Mouse (Mus musculus): ENCODE results near the gene Lbh. TPM values are rescaled to one million over a fixed set of nuclear protein-coding genes. Genes with fewer than 3 reads are reported as not detected.

Lbh gene
- polyA plus RNA-seq, 1 experiment = 0.10 TPM

- Histone ChIP-seq H3K36me3 (ENCODE audit: control insufficient read depth) (no peaks in the 10 kb centered on the region), H3K4me1 (ENCODE audit: control insufficient read depth) (no peaks in the 10 kb centered on the region), H3K4me3 (replicated peaks) (no peak overlapping the region), H3K27me3 (ENCODE audit: control insufficient read depth) (no peaks in the 10 kb centered on the region), H3K9me3 (ENCODE audit: control insufficient read depth, low read length) (no peaks in the 10 kb centered on the region)
- TF ChIP-seq GATA1 (IDR thresholded peaks at IDR 0.05; ENCODE audit: low read length) (no peak), TAL1 (IDR thresholded peaks at IDR 0.05; ENCODE audit: low read length) (no peak)
These were observed 41.5 kb downstream of the Lbh start for GRCm38 (mm10) chr17:72959497-72960039.

DNA sequence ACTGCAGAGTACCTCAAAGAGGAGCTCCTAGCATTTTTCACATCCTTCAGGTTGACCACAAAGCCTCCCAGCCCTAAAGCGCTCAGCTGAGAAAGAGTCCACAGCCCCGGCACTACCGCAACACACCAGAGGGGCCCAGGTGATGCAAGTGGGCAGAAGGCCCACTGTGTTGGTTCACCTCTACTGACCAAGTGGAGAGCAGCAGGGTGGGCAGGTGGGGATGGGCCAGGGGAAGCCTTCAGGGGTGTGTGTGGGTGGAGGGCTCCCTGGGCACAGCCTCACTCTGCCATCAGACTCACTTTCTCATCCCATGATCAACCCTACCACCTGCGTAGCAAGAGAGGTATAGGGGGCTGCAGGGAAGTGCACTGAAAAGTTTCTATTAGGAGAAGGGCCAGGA, 42.1 kb downstream of the Lbh start:
- Histone ChIP-seq H3K27me3 (ENCODE audit: control insufficient read depth) (no peaks in the 10 kb centered on the region), H3K4me3 (replicated peaks) (no peak overlapping the region), H3K36me3 (ENCODE audit: control insufficient read depth) (no peaks in the 10 kb centered on the region), H3K9me3 (ENCODE audit: control insufficient read depth, low read length) (no peaks in the 10 kb centered on the region), H3K4me1 (ENCODE audit: control insufficient read depth) (no peaks in the 10 kb centered on the region)
- TF ChIP-seq GATA1 (IDR thresholded peaks at IDR 0.05; ENCODE audit: low read length) = no peak
- TF ChIP-seq TAL1 (IDR thresholded peaks at IDR 0.05; ENCODE audit: low read length) = no peak

DNA sequence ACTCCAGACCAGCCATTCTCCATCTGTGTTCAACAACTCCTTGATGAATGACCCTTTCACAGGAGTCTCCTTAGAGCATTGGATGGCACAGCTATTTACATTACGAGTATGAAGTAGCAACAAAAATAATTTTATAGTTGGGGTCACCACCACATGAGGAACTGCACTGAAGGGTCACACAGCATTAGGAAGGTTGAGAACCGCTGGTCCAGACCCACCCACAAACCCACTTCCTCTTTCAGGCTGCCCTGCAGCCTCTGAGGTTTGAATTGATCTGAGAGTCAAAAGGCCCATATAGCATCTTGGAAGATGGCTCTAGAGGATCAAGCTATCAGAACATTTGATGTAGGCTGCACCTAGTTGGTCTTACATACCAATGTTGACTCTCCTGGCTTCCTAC, 42.8 kb downstream of the Lbh start:
- no peaks in the 10 kb centered on the region for H3K36me3 ChIP-seq (ENCODE audit: control insufficient read depth)
- no peak overlapping the region for H3K4me3 ChIP-seq (replicated peaks)
- H3K9me3 ChIP-seq (ENCODE audit: control insufficient read depth, low read length) = no peaks in the 10 kb centered on the region
- H3K4me1 ChIP-seq (ENCODE audit: control insufficient read depth) = no peaks in the 10 kb centered on the region
- no peaks in the 10 kb centered on the region for H3K27me3 ChIP-seq (ENCODE audit: control insufficient read depth)
- no peak for TF ChIP-seq GATA1 (IDR thresholded peaks at IDR 0.05; ENCODE audit: low read length)
- TF ChIP-seq TAL1 (IDR thresholded peaks at IDR 0.05; ENCODE audit: low read length) = no peak

DNA sequence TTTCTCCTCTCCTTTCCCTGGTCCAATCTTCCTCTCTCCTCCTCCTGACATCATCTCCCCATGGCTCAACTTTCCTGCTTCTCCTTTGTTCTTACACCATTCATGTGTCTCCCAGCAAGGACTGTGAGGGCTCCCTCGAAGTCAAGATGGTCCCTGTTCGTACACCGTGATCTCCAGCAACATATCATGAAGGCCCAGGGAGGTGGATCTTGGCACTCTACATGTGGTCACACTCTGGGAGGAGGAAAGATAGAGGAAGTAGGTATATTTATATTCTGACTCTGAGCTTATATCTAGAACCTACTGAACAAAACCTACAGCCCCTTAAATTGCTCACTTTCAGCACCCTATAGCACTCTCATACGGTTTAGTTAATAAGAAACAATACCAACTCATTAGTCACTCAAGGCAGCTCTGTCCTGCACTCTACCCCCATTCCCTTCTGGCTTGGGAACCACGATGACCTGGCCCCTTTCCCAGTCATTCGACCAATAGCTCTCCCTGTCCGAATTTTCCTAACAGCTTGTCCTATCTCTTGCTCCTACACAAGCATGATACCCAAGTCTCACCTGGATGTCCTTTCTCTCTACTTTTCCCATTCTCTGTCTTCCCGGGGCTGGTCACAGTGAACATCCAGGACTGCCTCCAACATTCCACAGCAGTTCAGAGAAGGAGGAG, 44.0 kb downstream of the Lbh start:
- Histone ChIP-seq H3K9me3 (ENCODE audit: control insufficient read depth, low read length) (no peaks in the 10 kb centered on the region), H3K4me3 (replicated peaks) (no peak overlapping the region), H3K4me1 (ENCODE audit: control insufficient read depth) (no peaks in the 10 kb centered on the region), H3K27me3 (ENCODE audit: control insufficient read depth) (no peaks in the 10 kb centered on the region), H3K36me3 (ENCODE audit: control insufficient read depth) (no peaks in the 10 kb centered on the region)
- no peak for TF ChIP-seq GATA1 (IDR thresholded peaks at IDR 0.05; ENCODE audit: low read length)
- TF ChIP-seq TAL1 (IDR thresholded peaks at IDR 0.05; ENCODE audit: low read length) = no peak

GRCm38 (mm10) chr17:72965687-72966086, 47.6 kb downstream of the Lbh start:
- Histone ChIP-seq H3K9me3 (ENCODE audit: control insufficient read depth, low read length) (no peaks in the 10 kb centered on the region), H3K4me1 (ENCODE audit: control insufficient read depth) (no peaks in the 10 kb centered on the region), H3K36me3 (ENCODE audit: control insufficient read depth) (no peaks in the 10 kb centered on the region), H3K4me3 (replicated peaks) (no peak overlapping the region), H3K27me3 (ENCODE audit: control insufficient read depth) (no peaks in the 10 kb centered on the region)
- TF ChIP-seq TAL1 (IDR thresholded peaks at IDR 0.05; ENCODE audit: low read length) (no peak), GATA1 (IDR thresholded peaks at IDR 0.05; ENCODE audit: low read length) (no peak)

DNA sequence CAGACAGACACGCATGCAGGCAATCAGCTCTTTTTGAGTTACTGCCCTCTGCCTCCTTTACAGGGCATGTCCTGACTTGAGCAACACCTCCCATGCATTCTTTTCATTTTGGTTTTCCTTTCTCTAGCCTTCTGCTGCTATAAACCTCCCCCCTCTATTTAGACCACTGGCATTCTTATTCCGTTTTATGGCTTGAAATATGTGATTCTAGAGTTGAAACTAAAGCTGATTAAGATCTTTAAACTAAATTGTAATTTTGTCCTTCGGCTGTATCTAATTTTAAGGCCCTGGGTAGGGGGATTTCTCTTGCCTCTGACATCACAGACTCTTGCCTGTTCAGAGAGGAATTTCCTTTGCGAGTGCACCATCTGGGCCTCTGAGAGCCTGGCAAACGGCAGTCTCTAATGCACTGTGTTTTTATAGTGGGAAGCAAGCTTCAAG, 48.0 kb downstream of the Lbh start:
- Histone ChIP-seq H3K4me3 (replicated peaks) (no peak overlapping the region), H3K4me1 (ENCODE audit: control insufficient read depth) (no peaks in the 10 kb centered on the region), H3K9me3 (ENCODE audit: control insufficient read depth, low read length) (no peaks in the 10 kb centered on the region), H3K36me3 (ENCODE audit: control insufficient read depth) (no peaks in the 10 kb centered on the region), H3K27me3 (ENCODE audit: control insufficient read depth) (no peaks in the 10 kb centered on the region)
- no peak for TF ChIP-seq GATA1 (IDR thresholded peaks at IDR 0.05; ENCODE audit: low read length)
- no peak for TF ChIP-seq TAL1 (IDR thresholded peaks at IDR 0.05; ENCODE audit: low read length)

DNA sequence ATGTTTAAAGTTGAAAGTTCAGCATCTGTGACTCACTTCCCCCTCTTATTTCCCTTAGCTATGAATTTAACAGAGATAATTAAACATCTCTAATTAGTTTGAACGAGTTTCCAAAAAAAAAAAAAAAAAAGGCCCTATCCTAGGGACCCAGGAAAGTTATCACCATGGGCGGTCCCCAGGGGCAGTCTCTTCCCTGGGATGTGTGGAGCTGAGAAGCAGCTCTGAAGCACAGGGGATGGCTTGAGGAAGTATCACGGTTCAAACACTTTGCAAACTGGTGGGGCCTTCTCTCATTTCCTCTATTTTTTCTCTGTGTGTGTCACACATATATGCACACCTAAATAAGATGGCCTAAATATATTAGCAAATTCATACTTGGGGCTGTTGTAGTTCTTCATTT, 48.8 kb downstream of the Lbh start:
- Histone ChIP-seq H3K36me3 (ENCODE audit: control insufficient read depth) (no peaks in the 10 kb centered on the region), H3K4me1 (ENCODE audit: control insufficient read depth) (no peaks in the 10 kb centered on the region), H3K27me3 (ENCODE audit: control insufficient read depth) (no peaks in the 10 kb centered on the region), H3K4me3 (replicated peaks) (no peak overlapping the region), H3K9me3 (ENCODE audit: control insufficient read depth, low read length) (no peaks in the 10 kb centered on the region)
- no peak for TF ChIP-seq GATA1 (IDR thresholded peaks at IDR 0.05; ENCODE audit: low read length)
- no peak for TF ChIP-seq TAL1 (IDR thresholded peaks at IDR 0.05; ENCODE audit: low read length)

DNA sequence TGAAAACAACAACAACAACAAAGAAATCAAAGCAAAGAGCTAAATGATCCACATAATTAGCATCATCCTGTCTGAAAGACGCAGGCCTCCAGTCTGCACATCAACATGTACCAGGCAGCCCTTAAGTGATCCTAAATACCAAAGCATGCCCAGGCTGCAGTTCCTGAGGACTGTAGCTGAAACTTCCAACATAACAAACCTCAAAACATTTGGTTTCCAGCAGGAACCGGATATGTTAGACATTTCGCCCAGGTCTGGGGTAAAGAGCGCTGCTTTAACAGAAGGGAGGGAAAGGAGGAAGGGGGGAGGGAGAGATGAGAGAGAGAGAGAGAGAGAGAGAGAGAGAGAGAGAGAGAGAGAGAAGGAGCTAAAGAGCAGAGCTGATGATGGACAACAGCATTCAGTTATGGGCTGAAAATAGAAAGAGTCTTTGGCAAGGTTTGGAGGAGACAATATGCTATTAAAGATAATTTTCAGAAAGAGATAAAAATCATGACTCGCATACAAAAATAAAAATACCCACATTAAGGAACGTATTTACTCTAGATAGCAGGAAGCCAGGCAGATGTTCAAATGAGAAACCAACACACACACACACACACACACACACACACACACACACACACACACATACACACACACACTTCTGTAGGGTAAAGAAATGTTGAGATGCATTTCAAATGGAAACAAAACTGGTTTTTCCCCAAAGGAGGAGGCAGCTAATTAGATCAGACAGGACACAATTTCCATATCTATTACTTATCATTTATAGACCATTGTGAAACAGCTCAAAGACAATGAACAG, 49.5 kb downstream of the Lbh start:
- Histone ChIP-seq H3K9me3 (ENCODE audit: control insufficient read depth, low read length) (no peaks in the 10 kb centered on the region), H3K4me1 (ENCODE audit: control insufficient read depth) (no peaks in the 10 kb centered on the region), H3K27me3 (ENCODE audit: control insufficient read depth) (no peaks in the 10 kb centered on the region), H3K36me3 (ENCODE audit: control insufficient read depth) (no peaks in the 10 kb centered on the region), H3K4me3 (replicated peaks) (no peak overlapping the region)
- TF ChIP-seq TAL1 (IDR thresholded peaks at IDR 0.05; ENCODE audit: low read length) (no peak), GATA1 (IDR thresholded peaks at IDR 0.05; ENCODE audit: low read length) (no peak)

GRCm38 (mm10) chr17:72968666-72969065, 50.6 kb downstream of the Lbh start:
- Histone ChIP-seq H3K36me3 (ENCODE audit: control insufficient read depth) (no peaks in the 10 kb centered on the region), H3K9me3 (ENCODE audit: control insufficient read depth, low read length) (no peaks in the 10 kb centered on the region), H3K27me3 (ENCODE audit: control insufficient read depth) (no peaks in the 10 kb centered on the region), H3K4me1 (ENCODE audit: control insufficient read depth) (no peaks in the 10 kb centered on the region), H3K4me3 (replicated peaks) (no peak overlapping the region)
- TF ChIP-seq TAL1 (IDR thresholded peaks at IDR 0.05; ENCODE audit: low read length) (no peak), GATA1 (IDR thresholded peaks at IDR 0.05; ENCODE audit: low read length) (no peak)

Measured in erythroblast, embryonic 14.5 days (primary cell).